Mouse (Mus musculus): ENCODE measurements at regions not wholly inside any gene's neighbourhood (a gene's known extent, or its start where the extent isn't known, plus 50 kb on each side); places are given as distances from the start of the nearest gene placed in this dataset.

DNA sequence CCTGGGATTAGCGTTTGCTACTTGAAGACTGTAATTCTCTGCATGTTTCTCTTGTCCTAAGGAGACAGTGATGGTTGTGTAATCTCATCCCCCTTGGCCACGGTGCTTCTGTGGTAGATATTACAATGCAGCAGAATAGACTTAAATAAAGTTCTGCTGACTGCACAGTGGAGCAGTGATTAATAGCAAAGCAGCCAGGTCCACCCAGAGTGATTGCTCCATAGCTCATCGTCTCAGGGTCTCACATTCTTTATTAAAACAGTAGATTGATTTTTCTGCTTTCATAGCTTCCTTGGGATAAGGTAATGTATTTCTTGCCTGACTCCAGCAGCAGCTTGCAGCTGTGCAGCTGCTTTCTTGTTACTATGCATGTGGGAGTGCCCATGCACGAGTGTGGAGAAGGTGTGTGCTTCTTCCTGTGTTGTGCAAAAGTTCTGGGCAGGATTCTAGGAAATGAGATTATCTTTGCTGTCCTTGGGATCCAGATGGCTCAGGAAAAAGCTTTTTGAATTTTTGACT, 169.9 kb upstream of the Plppr1 start:
- no peak for DNase-seq

DNA sequence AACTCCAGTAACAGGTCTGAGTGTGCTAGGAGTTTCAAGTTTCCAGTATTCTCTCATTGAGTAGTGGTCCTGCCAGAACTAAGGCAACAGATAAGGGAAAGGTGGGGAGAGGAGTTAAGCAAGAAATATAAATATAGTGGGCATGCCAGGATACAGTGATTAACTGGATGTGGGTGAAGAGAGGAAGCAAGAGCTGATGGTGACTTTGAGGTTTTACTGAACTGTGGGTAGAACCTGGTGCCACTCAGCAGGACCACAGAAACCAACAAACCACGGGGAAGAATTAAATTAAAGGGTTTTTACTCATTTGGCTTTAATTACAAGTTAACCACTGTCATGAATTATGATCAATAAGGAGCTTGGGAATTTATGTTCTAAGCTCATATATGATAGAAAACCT, 154.5 kb upstream of the Plppr1 start:
- no peak for DNase-seq

DNA sequence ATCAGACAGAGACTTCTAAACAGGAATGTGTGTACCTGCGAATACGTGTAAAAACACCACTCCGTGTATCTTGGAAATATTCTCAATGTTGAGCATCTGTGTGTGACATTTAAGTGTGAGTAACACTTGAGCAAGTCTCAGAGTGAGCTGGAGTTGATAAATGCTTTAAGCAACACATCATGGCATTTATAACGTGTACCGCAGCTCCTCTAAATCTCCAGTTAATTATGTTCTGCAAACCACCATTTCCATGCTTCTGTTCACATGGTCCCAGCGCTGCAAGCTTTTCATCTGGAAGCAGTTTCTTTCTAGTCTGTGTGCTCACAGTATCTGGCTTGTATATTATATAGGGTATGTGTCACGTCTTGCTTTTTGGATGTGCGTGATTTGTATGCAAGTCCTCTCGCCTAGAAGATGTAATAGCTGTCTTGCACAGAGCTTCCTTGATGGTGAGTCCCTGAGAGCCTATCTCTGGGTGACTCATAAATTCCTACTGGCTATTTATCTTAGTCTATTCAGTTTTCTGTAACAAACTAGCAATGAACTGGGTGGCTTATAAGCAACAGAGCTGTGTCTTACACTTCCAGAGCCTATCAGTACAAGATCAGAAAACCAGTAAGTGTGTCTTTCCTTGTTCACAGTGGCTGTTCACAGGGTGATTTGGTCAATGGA, 153.7 kb upstream of the Plppr1 start:
- no peak for DNase-seq

DNA sequence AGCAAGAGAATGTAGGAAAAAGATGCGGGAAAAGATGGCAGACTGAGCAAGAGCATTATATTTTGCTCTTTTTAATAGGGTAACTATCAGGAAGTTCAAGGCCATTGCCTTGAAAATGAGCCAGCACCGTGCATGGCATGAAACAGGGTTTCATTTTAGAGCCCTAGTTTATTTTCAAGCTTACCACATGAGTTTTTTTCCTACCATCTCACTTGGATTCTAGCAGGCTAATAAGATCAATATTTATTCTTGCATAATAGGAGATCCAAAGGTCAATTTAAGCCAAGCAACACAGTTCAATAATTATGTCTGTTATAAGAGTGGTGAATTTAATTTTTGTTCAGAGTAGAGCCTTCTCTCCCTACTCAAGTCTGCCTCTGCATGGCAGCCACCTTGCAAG, 149.9 kb upstream of the Plppr1 start:
- DNase-seq, result no peak

DNA sequence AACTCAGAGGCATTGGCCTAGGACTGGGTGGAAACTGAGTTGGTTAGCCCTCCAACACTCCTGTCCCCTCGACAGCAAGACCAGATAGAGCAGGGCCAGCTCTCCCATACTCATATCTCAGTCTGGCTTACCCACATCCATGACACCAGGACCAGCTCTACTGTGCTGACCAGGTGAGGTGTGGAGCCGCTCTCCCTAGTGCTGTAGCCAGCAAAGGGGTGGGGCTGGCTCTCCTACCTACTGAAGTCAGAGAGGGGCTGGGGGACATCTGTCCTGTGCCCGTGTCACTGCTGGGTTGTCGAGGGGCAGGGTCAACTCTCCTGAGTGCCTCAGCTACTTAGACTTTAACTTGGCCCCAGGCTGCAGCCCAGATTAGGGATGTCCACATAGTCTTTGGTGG, 145.8 kb upstream of the Plppr1 start:
- no peak for DNase-seq

DNA sequence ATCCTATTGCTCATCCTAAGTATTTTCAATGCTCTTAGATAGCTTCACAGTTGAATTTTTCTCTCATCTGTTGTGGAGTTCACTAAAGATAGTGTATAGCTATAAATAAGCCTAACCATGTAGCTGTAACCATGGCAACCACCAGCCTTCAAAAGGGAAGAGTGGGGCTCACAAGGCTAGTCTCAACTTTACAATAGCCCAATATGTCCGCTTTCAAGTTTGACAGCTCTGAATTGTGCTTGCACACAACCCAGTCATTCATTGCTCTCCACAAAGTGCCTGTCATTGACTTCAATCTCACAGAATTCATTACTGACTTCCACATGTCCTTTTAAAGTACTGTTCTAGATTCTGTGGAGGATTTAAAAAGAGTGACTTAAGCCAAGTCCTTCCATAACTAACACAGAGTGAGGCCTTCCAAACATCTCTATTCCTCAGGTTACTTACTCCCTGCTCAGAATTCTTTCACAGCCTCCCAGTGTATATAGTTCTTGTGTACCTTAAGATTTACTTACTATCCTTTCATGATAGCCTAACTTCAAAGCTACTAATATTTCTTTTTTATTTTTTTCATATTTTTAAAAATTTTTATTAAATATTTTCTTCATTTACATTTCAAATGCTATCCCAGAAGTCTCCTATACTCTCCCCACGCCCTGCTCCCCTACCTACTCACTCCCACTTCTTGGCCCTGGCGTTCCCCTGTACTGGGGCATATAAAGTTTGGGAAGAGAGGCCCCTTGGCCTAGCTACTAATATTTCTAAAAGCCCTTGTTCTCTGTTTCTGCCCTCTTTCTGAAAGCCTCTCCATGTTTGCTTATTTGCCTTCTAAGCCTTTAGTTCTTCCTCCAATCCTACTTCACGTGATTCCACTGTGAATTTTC, 134.3 kb upstream of the Plppr1 start:
- no peak for DNase-seq

DNA sequence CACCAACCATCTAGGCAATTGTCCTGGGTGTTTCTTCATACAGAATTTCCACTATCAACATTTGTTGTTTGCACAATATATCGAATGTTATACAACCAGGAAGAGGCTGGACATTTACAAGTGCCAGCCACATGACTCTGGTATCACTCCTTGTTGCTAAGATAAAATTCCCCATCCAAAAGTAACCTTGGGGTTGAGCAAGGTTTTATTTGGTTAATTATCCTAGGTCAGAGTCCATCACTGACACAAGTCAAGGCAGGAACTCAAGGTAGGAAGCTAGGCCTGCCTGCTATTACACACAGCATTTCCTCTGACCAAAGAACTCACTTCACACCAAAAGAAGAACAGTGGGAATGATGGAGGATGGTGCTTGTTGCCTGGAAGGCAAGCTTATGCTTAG, 120.7 kb upstream of the Plppr1 start:
- DNase-seq, result no peak

DNA sequence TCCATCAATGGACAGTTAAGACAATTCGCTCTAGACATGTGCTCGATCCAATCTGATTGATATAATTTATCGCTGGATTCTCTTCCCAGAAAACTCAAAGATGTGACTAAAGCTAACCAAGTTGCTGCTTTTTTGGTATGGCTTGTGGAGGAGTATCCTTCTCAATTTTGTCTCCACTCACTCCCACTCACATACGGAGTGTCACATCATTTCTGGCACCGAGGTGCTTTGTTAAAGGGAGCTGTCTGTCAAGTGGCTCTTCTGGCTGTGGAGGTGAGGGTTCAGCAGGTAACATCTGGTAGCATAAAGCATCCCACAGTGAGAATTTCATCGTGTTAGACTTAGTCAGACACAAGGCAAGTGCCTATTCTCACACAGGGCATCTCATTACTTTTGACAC, 120.2 kb upstream of the Plppr1 start:
- DNase-seq, result no peak

DNA sequence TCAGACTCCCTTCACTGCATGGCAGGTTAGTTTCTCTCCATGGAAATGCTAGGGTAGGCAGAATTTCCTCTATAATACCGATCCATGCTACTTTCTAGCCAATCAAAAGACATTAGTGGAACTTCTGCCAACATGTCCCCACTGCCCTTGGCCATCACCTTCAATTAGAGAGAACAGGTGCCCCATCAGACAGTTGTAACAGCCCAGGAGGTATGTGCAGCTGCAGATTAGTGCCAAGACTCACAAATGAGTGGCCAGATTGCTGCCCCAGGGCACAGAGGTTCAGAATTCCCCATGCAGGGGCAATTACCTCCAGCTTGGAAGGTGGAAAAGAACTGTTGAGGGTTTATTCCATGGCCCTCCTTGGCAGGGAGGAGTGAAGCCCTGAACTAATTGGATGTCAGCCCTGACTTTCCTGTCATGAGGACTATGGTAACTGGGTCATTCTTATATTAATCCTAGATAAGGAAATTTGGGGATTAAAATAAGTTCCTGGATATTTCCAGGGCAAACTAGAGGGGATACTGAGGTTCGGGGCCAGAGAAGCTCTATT, 113.7 kb upstream of the Plppr1 start:
- DNase-seq, result no peak

DNA sequence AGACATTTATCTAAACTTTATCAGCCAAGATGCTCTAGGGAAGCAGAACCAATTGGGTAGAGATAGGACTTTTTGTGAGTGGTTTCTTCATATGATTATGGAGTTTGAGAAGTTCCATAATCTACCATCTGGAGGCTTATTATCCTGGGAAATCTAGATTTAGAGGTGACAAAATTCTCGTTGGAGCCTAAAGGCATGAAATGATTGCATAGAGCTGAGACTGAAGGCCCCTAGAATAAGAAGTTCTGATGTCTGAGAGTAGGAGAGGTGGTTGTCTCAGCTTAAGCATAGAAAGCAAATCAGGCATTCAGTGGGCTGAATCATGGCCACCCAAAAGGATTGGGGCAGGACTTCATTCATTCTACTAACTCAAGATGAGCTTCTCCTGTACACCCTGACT, 106.1 kb upstream of the Plppr1 start:
- DNase-seq, result no peak

DNA sequence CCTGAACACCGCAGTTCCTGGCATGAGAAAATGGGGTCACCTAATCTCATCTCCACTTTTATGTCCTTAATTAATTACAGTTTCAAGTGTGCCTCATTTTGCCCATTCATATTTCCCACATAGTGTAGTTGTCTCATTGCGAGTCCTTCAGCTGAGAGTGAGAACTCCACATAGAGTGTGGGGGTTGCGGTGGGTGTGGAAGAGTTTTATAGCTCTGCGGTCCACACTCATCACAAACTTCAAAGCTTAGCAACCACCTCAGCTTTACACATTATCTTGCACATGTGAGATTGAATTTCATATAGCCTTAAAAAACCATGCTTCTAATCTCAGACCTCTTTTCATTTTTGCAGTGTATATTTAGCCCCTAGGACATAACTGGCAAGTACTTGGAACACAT, 83.3 kb upstream of the Plppr1 start:
- DNase-seq, result no peak

DNA sequence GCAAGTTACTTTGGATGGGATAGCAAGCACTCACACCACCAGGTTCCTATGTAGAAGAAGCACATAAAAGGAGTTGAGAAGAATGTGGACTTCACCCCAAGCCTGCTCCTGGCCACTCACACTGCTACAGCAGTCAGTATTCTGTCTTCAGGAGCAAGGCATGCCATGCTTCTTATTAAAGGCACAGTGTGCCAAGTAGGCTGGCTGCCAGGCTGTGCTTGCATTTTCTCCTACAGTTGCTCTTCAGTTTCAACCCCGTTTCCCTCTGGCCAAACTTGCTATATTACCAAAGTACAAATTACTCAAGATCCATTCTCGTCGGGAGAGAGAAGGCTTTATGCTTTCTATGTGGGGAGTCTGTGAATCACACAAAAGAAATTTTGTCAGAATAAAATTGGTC, 67.1 kb upstream of the Plppr1 start:
- no peak for DNase-seq

Measured in cerebellum, adult 8-10 months (tissue).